Mouse (Mus musculus) neural tube, embryonic 12.5 days (tissue): ENCODE data around the gene Vac14. TPM values are rescaled to one million over a fixed set of nuclear protein-coding genes. Genes with fewer than 3 reads are reported as not detected.

ENCODE experiments used
- ATAC-seq: fragments of 200-750 bp; cut with Nextera tagmentation; 2 replicates; pipeline ENCODE4 v1.8.0; 2017; ENCODE audit warnings: low read depth, mild to moderate bottlenecking, moderate TSS enrichment, moderate library complexity; ENCODE audit not compliant: low FRiP score
- H3K27ac ChIP-seq: fragments of 300-500 bp; sonication (generic); 2 replicates; pipeline ENCODE4 v1.5.1; 2016
- H3K27me3 ChIP-seq: fragments of 300-500 bp; sonication (generic); replicated peaks from 2 replicates; pipeline ENCODE4 v1.6.1; 2016; ENCODE audit warnings: mild to moderate bottlenecking
- H3K36me3 ChIP-seq: fragments of 300-500 bp; sonication (generic); 2 replicates; pipeline ENCODE4 v1.6.1; 2016; ENCODE audit warnings: mild to moderate bottlenecking
- H3K4me1 ChIP-seq: fragments of 300-500 bp; sonication (generic); 2 replicates; pipeline ENCODE4 v1.6.1; 2016
- H3K4me2 ChIP-seq: fragments of 300-500 bp; sonication (generic); replicated peaks from 2 replicates; pipeline ENCODE4 v1.6.1; 2016; ENCODE audit warnings: mild to moderate bottlenecking
- H3K4me3 ChIP-seq: fragments of 300-500 bp; sonication (generic); 2 replicates; pipeline ENCODE4 v1.5.1; 2016
- H3K9ac ChIP-seq: fragments of 300-500 bp; sonication (generic); 2 replicates; pipeline ENCODE4 v1.6.1; 2016; ENCODE audit warnings: mild to moderate bottlenecking
- H3K9me3 ChIP-seq: fragments of 300-500 bp; sonication (generic); 2 replicates; pipeline ENCODE4 v1.6.1; 2016; ENCODE audit warnings: mild to moderate bottlenecking
- WGBS: fragments of 180-500 bp; shearing (Covaris S2); methylation state at CpG from one replicate; pipeline ENCODE4 v1.1.7; 2016; 5-methylcytosine and 5-hydroxymethylcytosine counted together
- polyA plus RNA-seq: library from polyadenylated mRNA; unstranded; fragments of >200 nt; fragmentation: Nextera tagmentation; extraction: Ambion mirVana; gene quantifications from 2 replicates; pipeline ENCODE4 v1.2.1, GENCODE M21; 2016

The Vac14 gene
- polyA plus RNA-seq, 1 experiment from 2014 or later, result 34.5 TPM

- WGBS, result 92% methylated on average over 8 of the region's 8 CpGs
- H3K36me3 ChIP-seq, result peaks cover 34% of the 10 kb centered on the region
Measured at GRCm38 (mm10) chr8:110630571-110631071, 12.2 kb downstream of the Vac14 start.

GRCm38 (mm10) chr8:110631201-110631600 lies 12.8 kb downstream of the Vac14 start:
- Histone ChIP-seq H3K27ac (no peak overlapping the region), H3K4me1 (no peaks in the 10 kb centered on the region), H3K27me3 (no peaks in the 10 kb centered on the region), H3K4me3 (no peak overlapping the region), H3K9me3 (no peaks in the 10 kb centered on the region), H3K9ac (no peak overlapping the region), H3K36me3 (peaks cover 40% of the 10 kb centered on the region), H3K4me2 (no peak overlapping the region)
- WGBS, result 89% methylated on average over 7 of the region's 7 CpGs
- no peak for ATAC-seq

More at GRCm38 (mm10) chr8:110630571-110631071, 12.2 kb downstream of the Vac14 start:
- no peak for ATAC-seq
- Histone ChIP-seq H3K4me1 (no peaks in the 10 kb centered on the region), H3K4me3 (no peak overlapping the region), H3K9me3 (no peaks in the 10 kb centered on the region), H3K27ac (no peak overlapping the region), H3K27me3 (no peaks in the 10 kb centered on the region), H3K9ac (no peak overlapping the region), H3K4me2 (no peak overlapping the region)

GRCm38 (mm10) chr8:110633814-110634213 lies 15.4 kb downstream of the Vac14 start:
- H3K4me3 ChIP-seq, result no peak overlapping the region
- H3K9me3 ChIP-seq, result no peaks in the 10 kb centered on the region
- H3K27me3 ChIP-seq, result no peaks in the 10 kb centered on the region
- H3K36me3 ChIP-seq, result peaks cover 64% of the 10 kb centered on the region
- H3K4me2 ChIP-seq, result no peak overlapping the region
- no peak overlapping the region for H3K27ac ChIP-seq
- WGBS, result 98% methylated on average over 3 of the region's 3 CpGs
- H3K4me1 ChIP-seq, result no peaks in the 10 kb centered on the region
- ATAC-seq, result no peak
- no peak overlapping the region for H3K9ac ChIP-seq

GRCm38 (mm10) chr8:110636182-110636581 lies 17.8 kb downstream of the Vac14 start:
- H3K9me3 ChIP-seq, result no peaks in the 10 kb centered on the region
- ATAC-seq, result no peak
- H3K4me2 ChIP-seq, result no peak overlapping the region
- no peak overlapping the region for H3K9ac ChIP-seq
- no peak overlapping the region for H3K4me3 ChIP-seq
- H3K27me3 ChIP-seq, result no peaks in the 10 kb centered on the region
- no peaks in the 10 kb centered on the region for H3K4me1 ChIP-seq
- peaks cover 66% of the 10 kb centered on the region for H3K36me3 ChIP-seq
- H3K27ac ChIP-seq, result no peak overlapping the region
- WGBS, result 92% methylated on average over 6 of the region's 6 CpGs

- Histone ChIP-seq H3K27me3 (no peaks in the 10 kb centered on the region), H3K9ac (no peak overlapping the region), H3K27ac (no peak overlapping the region), H3K4me2 (no peak overlapping the region), H3K36me3 (peaks cover 27% of the 10 kb centered on the region), H3K4me3 (no peak overlapping the region), H3K4me1 (no peaks in the 10 kb centered on the region), H3K9me3 (no peaks in the 10 kb centered on the region)
- no peak for ATAC-seq
- 93% methylated on average over 5 of the region's 5 CpGs for whole genome bisulfite sequencing
Measured at GRCm38 (mm10) chr8:110642331-110642730, 23.9 kb downstream of the Vac14 start.

- H3K36me3 ChIP-seq, result peaks cover 20% of the 10 kb centered on the region
- no peak overlapping the region for H3K4me2 ChIP-seq
- ATAC-seq, result no peak
Measured at GRCm38 (mm10) chr8:110643177-110643576, 24.8 kb downstream of the Vac14 start.

GRCm38 (mm10) chr8:110644422-110644821 lies 26.0 kb downstream of the Vac14 start:
- ATAC-seq, result no peak
- 89% methylated on average over 4 of the region's 4 CpGs for WGBS
- Histone ChIP-seq H3K27ac (no peak overlapping the region), H3K4me3 (no peak overlapping the region), H3K36me3 (peaks cover 20% of the 10 kb centered on the region), H3K4me2 (no peak overlapping the region), H3K9me3 (no peaks in the 10 kb centered on the region), H3K27me3 (no peaks in the 10 kb centered on the region), H3K4me1 (no peaks in the 10 kb centered on the region), H3K9ac (no peak overlapping the region)

More at GRCm38 (mm10) chr8:110643177-110643576, 24.8 kb downstream of the Vac14 start:
- Histone ChIP-seq H3K9me3 (no peaks in the 10 kb centered on the region), H3K4me1 (no peaks in the 10 kb centered on the region), H3K9ac (no peak overlapping the region), H3K4me3 (no peak overlapping the region), H3K27me3 (no peaks in the 10 kb centered on the region), H3K27ac (no peak overlapping the region)
- 85% methylated on average over 4 of the region's 4 CpGs for WGBS

GRCm38 (mm10) chr8:110644901-110645300 lies 26.5 kb downstream of the Vac14 start:
- Histone ChIP-seq H3K4me3 (no peak overlapping the region), H3K4me1 (no peaks in the 10 kb centered on the region), H3K36me3 (peaks cover 20% of the 10 kb centered on the region), H3K27me3 (no peaks in the 10 kb centered on the region), H3K4me2 (no peak overlapping the region), H3K27ac (no peak overlapping the region), H3K9me3 (no peaks in the 10 kb centered on the region), H3K9ac (no peak overlapping the region)
- no peak for ATAC-seq
- 90% methylated on average over 2 of the region's 2 CpGs for WGBS

GRCm38 (mm10) chr8:110645340-110645739 lies 27.0 kb downstream of the Vac14 start:
- Histone ChIP-seq H3K27me3 (no peaks in the 10 kb centered on the region), H3K27ac (no peak overlapping the region), H3K36me3 (peaks cover 20% of the 10 kb centered on the region), H3K4me2 (no peak overlapping the region), H3K9ac (no peak overlapping the region), H3K9me3 (no peaks in the 10 kb centered on the region), H3K4me1 (no peaks in the 10 kb centered on the region), H3K4me3 (no peak overlapping the region)
- no peak for ATAC-seq
- whole genome bisulfite sequencing, result 94% methylated on average over 3 of the region's 3 CpGs

- H3K4me2 ChIP-seq, result no peak overlapping the region
- no peaks in the 10 kb centered on the region for H3K9me3 ChIP-seq
- no peak overlapping the region for H3K27ac ChIP-seq
- no peak overlapping the region for H3K9ac ChIP-seq
- peaks cover 24% of the 10 kb centered on the region for H3K36me3 ChIP-seq
- 37% methylated on average over 6 of the region's 6 CpGs for WGBS
- H3K4me3 ChIP-seq, result no peak overlapping the region
- H3K27me3 ChIP-seq, result no peaks in the 10 kb centered on the region
- no peak for ATAC-seq
- H3K4me1 ChIP-seq, result no peaks in the 10 kb centered on the region
Measured at GRCm38 (mm10) chr8:110646064-110646463, 27.7 kb downstream of the Vac14 start.

- Histone ChIP-seq H3K4me3 (no peak overlapping the region), H3K4me2 (no peak overlapping the region), H3K36me3 (peaks cover 24% of the 10 kb centered on the region), H3K9me3 (no peaks in the 10 kb centered on the region), H3K27me3 (no peaks in the 10 kb centered on the region), H3K4me1 (no peaks in the 10 kb centered on the region), H3K9ac (no peak overlapping the region), H3K27ac (no peak overlapping the region)
- no peak for ATAC-seq
- WGBS, result 94% methylated on average over 3 of the region's 3 CpGs
Measured at GRCm38 (mm10) chr8:110648577-110648976, 30.2 kb downstream of the Vac14 start.

- WGBS, result 93% methylated on average over 6 of the region's 6 CpGs
- no peak overlapping the region for H3K4me3 ChIP-seq
Measured at GRCm38 (mm10) chr8:110649286-110649685, 30.9 kb downstream of the Vac14 start.

GRCm38 (mm10) chr8:110650838-110651237 lies 32.5 kb downstream of the Vac14 start:
- Histone ChIP-seq H3K9me3 (no peaks in the 10 kb centered on the region), H3K4me3 (no peak overlapping the region), H3K27me3 (no peaks in the 10 kb centered on the region), H3K4me2 (no peak overlapping the region), H3K27ac (no peak overlapping the region), H3K9ac (no peak overlapping the region), H3K36me3 (peaks cover 19% of the 10 kb centered on the region), H3K4me1 (no peaks in the 10 kb centered on the region)
- no peak for ATAC-seq
- WGBS, result 93% methylated on average over 9 of the region's 9 CpGs

More at GRCm38 (mm10) chr8:110649286-110649685, 30.9 kb downstream of the Vac14 start:
- H3K27me3 ChIP-seq, result no peaks in the 10 kb centered on the region
- H3K9me3 ChIP-seq, result no peaks in the 10 kb centered on the region
- H3K27ac ChIP-seq, result no peak overlapping the region
- H3K9ac ChIP-seq, result no peak overlapping the region
- ATAC-seq, result no peak
- no peaks in the 10 kb centered on the region for H3K4me1 ChIP-seq
- peaks cover 24% of the 10 kb centered on the region for H3K36me3 ChIP-seq
- H3K4me2 ChIP-seq, result no peak overlapping the region
